Mouse (Mus musculus) spleen, adult 18-20 months (tissue): ENCODE results near the gene Zfp266.
"Not testable (repeated sequence)": the region's sequence is repeated elsewhere in the genome, so short reads cannot be mapped to it uniquely, and the experiment has no call there.

Experiments
- DNase-seq, 2 experiments: peaks; one replicate each; pipeline ENCODE4 v3.0.0; 2022; ENCODE audit warnings: mixed read lengths in 2 of 2

The Zfp266 gene

DNA sequence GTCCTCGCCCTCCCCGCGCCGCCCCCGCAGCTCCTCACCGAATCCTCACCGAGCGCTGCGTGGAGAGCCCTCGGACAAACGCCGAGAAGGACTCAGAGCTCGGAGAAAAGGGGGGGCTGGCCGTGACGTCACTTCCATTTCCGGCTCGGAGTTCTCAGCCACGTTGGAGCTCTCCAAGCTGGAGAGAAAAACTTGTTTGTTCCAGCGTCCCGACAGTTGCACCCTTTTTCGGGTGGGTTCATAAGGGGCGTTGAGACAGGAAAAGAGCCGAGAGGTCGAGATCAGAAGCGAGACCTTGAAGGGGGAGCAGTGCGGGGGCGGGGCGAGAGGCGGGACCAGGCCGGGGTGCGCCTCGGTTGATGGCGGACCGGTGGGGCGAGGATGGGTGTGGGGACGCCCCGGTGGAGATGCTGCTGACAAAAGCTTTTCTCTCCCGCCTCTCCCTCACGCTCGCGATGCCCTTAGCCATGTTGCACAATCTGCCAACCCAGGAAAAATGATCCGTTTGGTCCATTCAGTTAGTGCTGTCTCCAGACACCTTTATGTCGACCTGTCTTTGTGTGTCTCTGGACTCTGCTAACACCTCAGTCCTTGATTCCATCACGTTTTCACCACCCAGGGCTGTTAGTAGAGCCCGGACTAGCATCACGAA, at the start of gene Zfp266:
TSS of gene Zfp266 (minus strand) at position 112 of the 652 bp plus-strand sequence.
- peak; percentile 80 to 91 for DNase-seq

- DNase-seq, result not testable (repeated sequence)
Observed at GRCm38 (mm10) chr9:20565326-20566030, 44.3 kb upstream of the Zfp266 start.

DNA sequence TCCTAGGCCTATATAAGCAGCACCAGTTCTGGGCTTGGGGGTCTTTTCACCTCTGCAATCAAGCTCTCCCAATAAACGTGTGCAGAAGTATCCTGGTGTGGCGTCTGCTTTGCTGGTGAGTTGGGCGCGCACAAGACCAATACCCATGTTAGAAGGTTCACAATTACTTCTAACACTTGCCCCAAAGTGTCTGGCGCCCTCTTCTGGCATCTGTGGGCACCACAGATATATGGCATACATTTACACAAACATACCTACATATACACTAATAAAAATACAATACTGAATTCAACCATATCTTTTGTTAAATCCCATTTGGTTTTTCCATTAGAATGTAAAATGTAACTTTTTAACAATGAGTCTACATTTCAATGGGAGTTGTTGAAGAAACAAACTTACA, 41.0 kb upstream of the Zfp266 start:
- no peak for DNase-seq

GRCm38 (mm10) chr9:20552698-20553097, 31.5 kb upstream of the Zfp266 start:
- DNase-seq, result no peak

GRCm38 (mm10) chr9:20551781-20552275, 30.6 kb upstream of the Zfp266 start:
- DNase-seq, result no peak

DNA sequence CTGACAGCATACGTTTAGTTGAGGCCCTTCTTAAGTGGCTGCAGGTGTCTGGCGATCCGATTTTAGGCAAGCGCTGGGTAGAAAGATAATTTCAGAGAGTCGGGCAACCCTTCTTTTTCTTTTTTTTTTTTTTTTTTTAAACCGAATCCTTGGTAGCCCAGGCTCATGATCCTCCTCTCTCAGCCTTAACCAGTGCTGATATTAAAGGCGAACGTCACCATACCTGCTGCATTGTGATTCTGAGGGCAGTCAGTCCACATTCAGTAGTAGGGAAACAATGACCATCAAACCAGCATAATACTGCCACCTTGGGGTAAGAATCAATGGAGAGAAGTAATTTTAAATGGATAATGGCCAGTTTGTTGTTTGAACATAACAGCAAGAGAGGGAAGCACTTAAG, 23.9 kb upstream of the Zfp266 start:
- no peak for DNase-seq

DNA sequence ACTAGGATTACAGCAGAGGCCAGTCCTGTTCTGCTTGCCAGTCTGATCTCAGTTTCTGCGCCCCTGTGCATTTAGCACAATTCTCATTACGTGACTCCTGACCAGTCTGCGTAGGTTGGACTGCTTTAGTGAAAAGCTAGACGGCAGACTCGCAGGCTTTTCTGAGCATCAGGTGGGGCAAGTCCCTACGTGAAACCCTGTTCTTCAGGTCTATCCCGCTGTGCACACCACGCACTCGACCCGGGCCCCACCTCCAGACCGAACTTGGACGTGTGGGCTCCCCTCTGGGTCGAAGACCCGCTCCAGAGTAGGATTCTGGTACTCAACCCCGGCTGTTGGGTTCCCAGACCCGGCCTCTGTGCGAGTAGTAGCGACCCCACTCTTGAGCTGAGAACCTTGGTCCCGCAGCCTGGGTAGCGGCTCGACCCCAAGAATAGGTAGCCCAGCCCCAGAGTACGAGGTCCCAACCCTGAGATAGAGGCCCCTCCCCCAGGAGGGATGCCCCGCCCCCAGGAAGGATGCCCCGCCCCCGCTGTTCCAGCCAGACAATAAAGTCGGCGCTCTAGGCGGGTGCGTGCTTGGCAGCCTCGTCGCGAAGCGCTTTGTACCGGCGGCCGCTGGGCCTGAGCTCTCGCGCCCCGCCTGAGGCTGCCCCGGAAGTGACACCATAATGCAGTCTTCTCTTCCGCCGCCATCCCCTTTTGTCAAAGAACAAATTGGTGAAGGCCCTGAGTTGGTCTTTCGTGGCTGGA, 23.0 kb upstream of the Zfp266 start:
- peak; percentile 54 to 63 for DNase-seq

DNA sequence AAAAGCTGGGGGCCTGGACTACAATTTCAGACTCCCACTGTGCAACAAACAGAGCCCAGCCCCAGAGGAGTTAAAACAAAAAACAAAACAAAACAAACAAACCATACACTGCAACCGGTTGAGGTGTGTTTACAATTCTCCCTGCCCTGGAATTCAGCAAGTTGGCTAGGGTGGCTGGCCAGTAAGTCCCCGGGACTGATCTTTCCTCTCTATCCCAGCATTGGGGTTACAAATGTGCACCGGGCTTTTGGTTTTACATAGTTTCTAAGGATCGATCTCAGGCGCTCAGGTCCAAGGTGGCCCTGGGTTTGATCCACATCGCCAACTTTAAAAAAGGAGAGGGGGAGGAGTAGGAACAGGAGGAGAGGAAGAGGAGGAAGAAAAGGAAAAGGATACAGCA, 22.3 kb upstream of the Zfp266 start:
- no peak for DNase-seq

- DNase-seq, result no peak
Observed at GRCm38 (mm10) chr9:20536598-20536997, 15.4 kb upstream of the Zfp266 start.

GRCm38 (mm10) chr9:20534326-20534926, 13.2 kb upstream of the Zfp266 start:
- no peak for DNase-seq

DNA sequence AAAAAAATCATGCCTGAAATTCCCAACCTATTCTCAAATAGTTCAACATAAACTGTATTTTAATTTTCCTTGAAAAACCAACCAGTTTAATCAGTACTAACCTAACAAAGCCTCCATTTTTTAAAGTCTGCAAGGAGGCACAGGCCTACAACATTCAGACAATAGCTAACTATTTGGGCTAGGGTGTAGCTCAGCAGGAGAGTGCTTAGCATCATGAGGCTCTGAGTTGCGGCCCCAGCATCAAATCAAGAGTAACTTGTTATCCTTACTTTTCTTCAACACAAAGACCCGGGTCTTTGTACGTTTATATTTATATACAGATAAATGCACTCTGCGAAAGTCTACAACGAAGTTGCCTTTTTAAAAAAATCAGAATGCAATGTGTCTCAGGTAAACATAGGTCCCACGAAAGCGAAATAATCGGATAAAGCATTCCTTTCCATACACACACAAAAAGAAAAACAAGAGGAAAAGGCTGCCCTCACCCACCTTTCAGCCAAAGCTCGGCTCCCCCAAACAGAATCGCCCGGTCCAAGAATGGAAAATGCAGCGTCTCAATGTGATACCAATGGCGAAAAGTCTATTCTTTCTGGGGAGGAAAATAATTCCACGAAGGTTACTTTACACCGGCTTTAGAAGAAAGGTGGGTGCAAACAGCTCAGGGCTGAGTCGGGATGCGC, 546 bp downstream of the Zfp266 start:
- DNase-seq, result no peak

DNA sequence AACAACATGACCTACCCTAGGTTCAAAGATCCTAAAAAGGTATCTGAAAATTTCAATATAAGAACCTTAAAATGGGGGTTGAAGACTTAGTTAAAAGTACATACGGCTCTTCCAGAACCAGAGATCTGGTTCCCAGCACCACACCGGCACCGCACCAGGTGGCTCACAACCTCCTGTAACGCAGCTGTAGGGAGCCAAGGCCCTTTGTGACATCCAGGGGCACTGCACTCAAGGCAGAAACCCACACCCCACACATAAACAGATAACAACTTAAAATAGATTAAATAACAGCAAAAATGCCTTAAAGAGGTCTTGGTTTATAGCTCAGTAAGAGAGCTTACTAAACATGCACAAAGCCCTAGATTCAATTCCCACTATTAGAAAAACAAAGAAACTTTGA, 1.3 kb downstream of the Zfp266 start:
- DNase-seq, result no peak

DNA sequence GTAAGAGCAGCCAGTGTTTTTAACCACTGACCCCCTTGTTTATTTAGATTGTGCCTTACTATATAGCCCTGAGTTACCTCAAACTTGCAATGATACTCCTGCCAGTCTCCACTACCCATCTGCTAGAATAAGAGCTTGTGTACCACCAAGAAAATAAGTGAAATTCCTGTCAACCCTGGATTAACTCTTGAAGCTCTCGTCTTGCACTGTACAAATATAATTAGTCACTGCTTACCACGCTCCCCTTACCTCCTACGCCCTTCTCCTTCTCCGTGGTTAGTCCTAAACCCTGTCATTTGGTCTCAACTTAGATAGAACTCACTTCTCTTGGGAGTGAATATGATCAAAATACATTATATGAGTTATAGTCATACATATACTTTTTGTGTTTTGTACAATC, 2.5 kb downstream of the Zfp266 start:
- no peak for DNase-seq

GRCm38 (mm10) chr9:20517727-20518126, 3.5 kb downstream of the Zfp266 start:
- no peak for DNase-seq

GRCm38 (mm10) chr9:20514016-20514415, 7.2 kb downstream of the Zfp266 start:
- no peak for DNase-seq

- DNase-seq, result no peak
Observed at GRCm38 (mm10) chr9:20512714-20513113, 8.5 kb downstream of the Zfp266 start.

- no peak for DNase-seq
Observed at GRCm38 (mm10) chr9:20511645-20512044, 9.6 kb downstream of the Zfp266 start.

DNA sequence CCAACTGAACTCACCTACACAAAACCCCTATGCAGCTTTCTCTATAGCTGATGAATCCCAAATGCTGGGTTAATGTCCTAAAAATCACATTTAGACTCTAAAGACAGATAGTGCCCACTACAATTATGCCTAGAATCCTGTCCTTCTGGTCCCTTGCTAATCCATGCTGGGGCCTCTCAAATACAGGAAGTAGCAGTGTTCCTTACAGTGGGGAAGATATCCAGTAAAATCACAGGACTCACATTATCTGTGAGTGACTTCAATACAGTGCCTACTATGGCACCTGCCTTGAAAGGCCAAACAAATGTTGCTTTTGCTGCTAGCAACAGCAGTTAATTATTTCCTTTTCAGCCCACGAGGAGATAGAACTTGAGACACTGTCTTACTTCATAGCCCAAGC, 10.9 kb downstream of the Zfp266 start:
- DNase-seq, result no peak

DNA sequence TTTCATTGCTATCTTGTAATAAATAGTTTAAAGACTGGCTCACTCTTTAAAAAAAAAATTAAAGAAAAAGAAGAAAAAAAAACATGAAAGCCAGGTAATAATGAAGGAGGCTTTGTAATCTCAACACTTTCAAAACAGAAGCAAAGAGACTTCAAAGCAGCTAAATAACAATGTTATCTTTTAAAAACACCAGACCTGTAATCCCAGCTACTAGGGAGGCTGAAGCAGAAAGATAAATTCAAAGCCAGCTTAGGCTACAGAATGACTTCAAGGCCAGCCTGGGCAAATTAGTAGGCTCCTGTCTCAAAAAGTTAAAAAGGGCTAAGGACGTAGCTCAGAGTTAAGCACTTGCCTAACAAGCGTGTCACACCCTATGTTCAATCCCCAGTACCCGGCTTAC, 11.5 kb downstream of the Zfp266 start:
- DNase-seq, result no peak

GRCm38 (mm10) chr9:20504801-20505200, 16.4 kb downstream of the Zfp266 start:
- no peak for DNase-seq

GRCm38 (mm10) chr9:20493281-20493680, 27.9 kb downstream of the Zfp266 start:
- peak in 1 of 2 experiments; percentile 3 for DNase-seq

DNA sequence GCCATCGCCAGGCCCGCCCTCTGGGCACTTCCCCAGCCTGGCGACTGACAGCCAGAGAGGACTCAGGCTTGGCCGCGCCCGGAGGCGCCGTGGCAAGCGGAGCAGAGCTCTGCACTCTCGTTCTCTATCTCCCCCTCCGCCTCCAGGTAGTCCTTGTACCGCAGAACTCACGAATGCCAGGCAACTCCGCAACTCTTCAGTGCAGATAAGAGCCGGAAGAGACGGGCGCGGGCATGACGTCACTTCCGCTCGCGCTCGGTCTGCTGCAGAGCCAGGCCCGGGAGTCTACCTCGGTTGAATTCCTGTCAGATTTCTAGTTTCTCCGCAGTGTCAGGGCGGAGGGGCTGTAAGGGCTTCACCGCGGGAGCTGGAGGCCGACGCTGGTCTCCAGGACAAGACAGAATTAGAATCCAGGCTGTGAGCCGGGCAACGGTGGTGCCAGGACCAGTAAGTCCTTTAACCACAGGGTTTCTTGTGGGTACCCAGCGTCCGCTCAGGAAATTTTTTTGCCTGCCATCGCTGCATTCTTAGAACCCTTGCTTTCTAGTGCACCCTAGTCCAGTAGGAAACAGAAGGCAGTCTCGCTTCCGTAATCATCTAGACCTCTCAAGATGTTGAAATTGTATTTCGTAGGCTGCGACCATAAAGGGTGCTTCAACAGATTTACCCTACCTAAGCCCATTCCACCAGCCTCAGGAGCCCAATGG, 28.5 kb downstream of the Zfp266 start, which contains the start of gene Zfp426:
TSS of gene Zfp426 (minus strand) at position 220 of the 707 bp plus-strand sequence.
- DNase-seq, result peak; percentile 68 to 81
